Mouse (Mus musculus) ES-E14 (cell line): ENCODE results near the gene Immt.

ENCODE experiments used
- CHD2 ChIP-seq: IDR thresholded peaks from 2 replicates; pipeline ENCODE4 v1.6.1; 2014; ENCODE audit warnings: mild to moderate bottlenecking, low read depth, low read length, inconsistent platforms
- HCFC1 ChIP-seq: IDR thresholded peaks from 2 replicates; pipeline ENCODE4 v1.6.1; 2012; ENCODE audit warnings: low read length, inconsistent platforms, borderline replicate concordance; ENCODE audit not compliant: insufficient read depth
- MAFK ChIP-seq: IDR thresholded peaks from 2 replicates; pipeline ENCODE4 v1.6.1; 2014; ENCODE audit warnings: mild to moderate bottlenecking, low read depth, low read length, inconsistent platforms; ENCODE audit not compliant: insufficient read depth
- ZC3H11A ChIP-seq: IDR thresholded peaks from 2 replicates; pipeline ENCODE4 v1.6.1; 2012; ENCODE audit warnings: low read depth, mild to moderate bottlenecking, inconsistent platforms, low read length, borderline replicate concordance
- ZNF384 ChIP-seq: IDR thresholded peaks from 2 replicates; pipeline ENCODE4 v1.6.1; 2012; ENCODE audit warnings: low read depth, low read length, inconsistent platforms

DNA sequence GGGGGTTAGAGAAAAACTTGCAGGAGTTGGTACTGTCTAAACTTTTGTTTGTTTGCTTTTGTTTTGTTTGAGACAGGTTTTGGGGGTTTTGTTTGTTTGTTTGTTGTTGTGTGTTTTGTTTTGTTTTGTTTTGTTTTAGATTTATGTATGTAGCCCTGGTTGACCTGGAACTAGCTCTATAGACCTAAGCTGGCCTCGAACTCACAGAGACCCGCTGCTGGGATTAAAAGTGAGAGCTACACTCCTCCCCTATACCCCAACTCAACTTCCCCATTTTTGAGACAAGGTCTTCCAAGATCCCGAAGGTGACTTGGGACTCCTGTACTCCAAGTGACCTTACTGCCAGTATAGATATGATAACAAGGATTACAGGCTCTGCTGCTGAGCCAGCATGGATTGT is 7.2 kb upstream of the Immt start:
- TF ChIP-seq HCFC1 (no peak), MAFK (no peak), CHD2 (no peak), ZNF384 (no peak), ZC3H11A (no peak)
